Mouse (Mus musculus) brown adipose tissue, adult 24 weeks (tissue): ENCODE results near the gene Eif4a1. TPM values are rescaled to one million over a fixed set of nuclear protein-coding genes. Genes with fewer than 3 reads are reported as not detected.

Experiments used
- H3K27ac ChIP-seq: fragments of 200-500 bp; replicated peaks from 2 replicates; pipeline ENCODE4 v1.5.1; 2012; ENCODE audit warnings: low read depth, mild to moderate bottlenecking, low read length
- H3K4me1 ChIP-seq: fragments of 200-500 bp; 2 replicates; pipeline ENCODE4 v1.6.1; 2012; ENCODE audit warnings: low read length, mixed read lengths; ENCODE audit not compliant: control insufficient read depth, insufficient read depth, insufficient read length
- H3K4me3 ChIP-seq: fragments of 200-500 bp; 2 replicates; pipeline ENCODE4 v1.5.1; 2012; ENCODE audit warnings: low read depth, mild to moderate bottlenecking, low read length, moderate library complexity; ENCODE audit not compliant: insufficient read depth
- polyA plus RNA-seq: library from polyadenylated mRNA; stranded (reverse); fragments of >200 nt; gene quantifications from 2 replicates; pipeline ENCODE4 v1.2.4, GENCODE M21; 2012; ENCODE audit not compliant: missing spikeins, insufficient read depth, insufficient read length

Gene Eif4a1
- polyA plus RNA-seq, 1 experiment: 268 TPM

DNA sequence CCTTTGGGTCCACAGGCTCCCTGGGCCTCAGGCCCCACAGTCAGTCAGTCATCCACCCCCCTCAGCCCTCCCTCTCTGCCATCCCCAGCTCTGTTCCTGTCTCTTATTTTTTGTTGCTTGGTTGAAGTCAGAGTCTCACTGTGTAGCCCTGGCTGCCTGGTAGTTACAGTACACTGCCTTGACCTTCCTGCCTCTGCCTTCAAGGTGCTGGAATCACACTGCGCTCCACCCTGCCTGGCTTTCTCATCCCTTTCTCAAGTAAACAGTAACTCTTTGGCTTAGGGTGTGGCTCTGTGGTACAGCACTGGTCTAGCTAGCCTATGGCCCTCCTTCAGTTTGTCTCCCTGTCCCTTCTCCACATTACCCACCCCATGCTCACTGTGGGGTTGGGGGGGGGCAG lies 17.7 kb upstream of the Eif4a1 start:
- peaks cover 9% of the 10 kb centered on the region for H3K4me1 ChIP-seq
- H3K27ac ChIP-seq: peak overlapping the region; percentile 67
- no peak overlapping the region for H3K4me3 ChIP-seq

DNA sequence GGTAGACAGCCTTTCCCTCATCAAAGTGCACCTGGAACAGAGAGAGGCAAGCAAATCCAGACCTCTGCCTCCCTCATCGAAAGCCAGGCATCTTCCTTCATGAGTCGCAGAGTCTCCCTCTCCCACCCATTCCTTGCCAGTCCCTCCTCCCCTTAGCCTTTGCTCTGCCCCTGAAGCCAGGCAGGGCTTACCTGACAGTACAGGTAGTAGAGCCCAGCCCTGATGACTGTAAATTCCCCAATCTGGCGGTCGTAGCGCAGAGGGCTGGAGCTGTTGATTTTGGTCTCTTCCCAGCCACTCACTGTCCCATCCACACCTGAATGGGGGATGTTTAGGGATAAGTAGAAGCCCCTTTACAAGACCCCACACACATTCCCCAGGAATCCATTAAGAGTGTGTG lies 14.8 kb upstream of the Eif4a1 start:
- no peak overlapping the region; the same call in 1 of the 2 replicates for H3K27ac ChIP-seq
- H3K4me3 ChIP-seq: no peak overlapping the region
- peaks cover 8% of the 10 kb centered on the region for H3K4me1 ChIP-seq

DNA sequence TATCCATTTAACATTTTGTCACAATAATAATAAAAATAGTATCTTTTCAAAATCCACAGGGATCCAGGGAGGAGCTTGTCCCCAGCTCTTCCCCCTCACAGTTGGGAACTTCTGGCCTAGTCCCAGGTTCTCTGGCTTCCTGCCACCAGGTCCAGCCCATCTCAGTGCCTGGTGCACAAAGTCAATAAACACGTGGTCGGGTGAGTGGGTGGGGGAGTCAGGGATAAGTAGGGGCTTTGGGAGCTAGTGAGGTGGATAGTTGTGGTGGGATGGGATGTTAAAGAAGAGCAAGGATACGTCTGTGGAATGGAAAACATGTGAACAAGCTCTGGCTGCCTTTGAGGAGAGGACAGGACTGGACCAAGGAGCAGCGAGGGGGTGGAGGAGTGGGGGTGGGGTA lies 14.2 kb upstream of the Eif4a1 start:
- H3K27ac ChIP-seq: peak overlapping the region; percentile 94
- H3K4me1 ChIP-seq: peaks cover 8% of the 10 kb centered on the region
- no peak overlapping the region for H3K4me3 ChIP-seq

DNA sequence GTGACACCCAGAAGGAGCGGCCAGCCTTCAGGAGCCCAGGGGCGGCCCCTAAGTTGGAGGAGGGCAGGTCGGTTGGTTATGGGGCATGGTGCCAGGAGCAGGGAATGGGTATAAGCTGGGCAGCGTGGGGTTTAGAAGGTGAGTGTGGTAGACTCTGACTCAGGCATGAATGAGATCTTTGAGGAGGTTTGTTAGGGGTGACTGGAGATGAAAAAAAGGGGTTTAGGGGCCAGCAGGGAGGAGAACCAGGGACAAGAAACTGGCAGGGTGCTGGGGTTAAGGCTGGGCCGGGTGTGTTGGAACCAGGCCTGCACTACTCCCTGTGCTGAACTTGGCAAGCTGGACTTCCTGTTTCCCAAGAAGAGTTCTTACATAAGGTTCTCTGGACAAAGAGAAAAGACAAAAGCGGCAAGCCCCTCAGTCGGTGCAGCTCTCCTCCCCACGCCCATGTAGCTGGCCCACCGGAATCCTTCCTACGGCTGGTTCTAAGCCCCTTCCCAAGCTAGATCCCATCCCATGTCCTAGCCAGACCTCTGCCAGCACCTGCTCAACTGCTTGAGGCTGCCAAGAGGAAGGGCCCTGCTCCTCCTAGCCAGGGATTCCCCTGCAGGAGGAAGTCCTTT lies 13.4 kb upstream of the Eif4a1 start, which contains the start of gene Tnfsf13:
Gene Tnfsf13, minus strand, starts transcription at position 259 of the 623 bp plus-strand sequence.
- Histone ChIP-seq H3K27ac (peak within 1 kb of the TSS; percentile 94), H3K4me1 (peaks cover 8% of the 10 kb centered on the region), H3K4me3 (peak within 1 kb of the TSS; percentile 49)

DNA sequence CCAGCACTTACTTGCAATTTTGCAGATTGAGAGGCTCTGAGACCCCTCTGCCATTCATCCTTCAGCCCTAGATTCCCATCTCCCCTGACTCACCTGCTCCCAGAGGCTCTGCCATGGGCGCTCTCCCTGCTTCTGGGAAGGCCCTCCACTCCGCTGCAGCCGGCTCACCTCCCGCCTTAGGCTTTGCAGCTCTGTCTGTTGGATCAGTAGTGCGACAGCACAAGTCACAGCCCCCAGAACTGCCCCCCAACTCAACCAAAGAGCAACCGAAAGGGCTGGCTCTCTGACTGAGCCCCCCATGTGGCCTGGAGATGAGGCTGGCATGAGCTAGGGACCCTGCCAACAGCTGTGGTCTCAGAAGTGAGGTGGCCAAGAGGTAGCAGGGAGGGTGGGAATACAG lies 12.7 kb upstream of the Eif4a1 start:
- peaks cover 8% of the 10 kb centered on the region for H3K4me1 ChIP-seq
- peak overlapping the region; percentile 87 for H3K27ac ChIP-seq
- H3K4me3 ChIP-seq: peak overlapping the region; percentile 2; the same call in 1 of the 2 replicates

DNA sequence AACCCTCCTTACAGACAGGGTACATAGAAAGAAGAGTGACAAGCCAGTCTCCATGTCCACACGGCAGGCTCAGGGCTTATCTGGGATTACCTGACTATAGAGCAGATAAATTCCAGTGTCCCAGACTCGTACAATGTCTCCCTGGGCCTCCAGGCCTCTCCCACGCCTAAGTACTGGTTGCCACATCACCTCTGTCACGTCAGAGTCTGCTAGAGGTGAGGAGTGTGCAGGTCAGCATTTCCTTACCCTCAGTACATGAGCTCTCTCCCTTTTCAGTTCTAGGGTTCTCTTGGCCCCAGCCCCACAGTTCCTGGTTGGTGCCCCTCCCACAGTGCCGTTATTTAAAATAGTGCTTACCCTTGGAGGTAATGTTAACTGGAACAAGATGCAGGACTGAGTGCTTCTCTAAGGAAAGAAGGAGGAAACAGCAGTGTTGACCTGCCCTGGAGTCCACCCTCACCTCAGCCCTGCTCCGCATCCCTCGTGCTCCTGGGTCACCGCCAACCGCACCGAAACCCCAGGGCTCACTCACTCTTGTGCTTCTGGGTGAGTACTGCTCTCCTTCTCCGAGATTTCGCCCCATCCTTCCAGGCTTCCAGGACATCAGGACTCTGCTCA lies 12.0 kb upstream of the Eif4a1 start:
- peak overlapping the region; percentile 2; the same call in 1 of the 2 replicates for H3K4me3 ChIP-seq
- H3K4me1 ChIP-seq: peaks cover 8% of the 10 kb centered on the region
- H3K27ac ChIP-seq: peak overlapping the region; percentile 87

DNA sequence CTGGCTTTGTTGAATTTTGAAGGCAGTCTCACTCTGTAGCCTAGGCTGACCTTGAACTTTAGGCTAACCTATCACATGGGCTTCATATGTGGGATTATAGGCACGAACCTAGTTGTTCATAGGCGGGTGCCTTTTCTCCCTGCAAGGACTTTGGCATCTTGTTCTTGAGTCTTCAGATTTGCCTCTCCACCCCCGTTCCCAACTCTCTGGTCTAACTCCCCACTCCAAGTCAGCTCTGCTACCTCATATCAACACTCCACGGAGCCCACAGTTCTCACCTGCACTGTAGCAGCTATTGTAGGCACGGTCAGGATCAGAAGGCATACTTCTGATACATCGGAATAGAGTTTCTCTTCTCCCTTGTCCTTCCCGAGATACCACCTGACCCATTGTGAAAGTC lies 11.4 kb upstream of the Eif4a1 start:
- H3K4me1 ChIP-seq: peaks cover 8% of the 10 kb centered on the region
- H3K4me3 ChIP-seq: no peak overlapping the region
- H3K27ac ChIP-seq: no peak overlapping the region

DNA sequence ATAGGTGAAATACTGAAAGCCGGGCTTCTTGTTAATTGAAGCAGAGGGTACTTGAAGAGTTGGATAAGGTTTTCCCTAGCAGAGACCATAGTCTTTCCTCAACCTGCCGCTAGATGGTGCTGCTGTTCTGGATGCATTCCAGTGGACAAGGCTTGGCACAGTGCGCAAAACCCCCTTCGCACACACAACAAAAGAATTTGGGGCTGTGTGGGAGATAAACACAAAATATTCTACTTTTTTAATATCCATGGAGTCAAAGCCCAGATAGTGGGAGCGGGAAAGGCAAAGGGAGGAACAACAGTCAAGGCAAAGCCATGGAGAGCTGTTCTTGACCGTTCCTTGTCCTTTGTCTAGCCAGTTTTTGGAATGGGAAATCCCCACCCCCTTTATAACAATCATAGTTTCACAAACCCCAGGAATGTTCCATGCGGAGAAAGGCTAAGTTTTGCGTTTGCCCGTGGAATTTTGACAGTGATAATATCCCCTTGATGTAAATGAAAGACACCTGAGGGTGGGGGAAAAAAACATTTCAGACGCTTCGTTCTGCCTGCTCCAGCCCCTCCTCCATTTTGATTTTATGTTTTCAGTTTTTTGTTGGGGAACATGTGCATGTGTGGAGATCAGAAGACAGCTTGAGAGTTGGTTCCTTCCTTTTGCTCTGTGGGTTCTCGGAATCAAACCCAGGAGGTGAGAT lies 10.8 kb upstream of the Eif4a1 start:
- no peak overlapping the region for H3K4me3 ChIP-seq
- H3K27ac ChIP-seq: no peak overlapping the region
- peaks cover 8% of the 10 kb centered on the region for H3K4me1 ChIP-seq

DNA sequence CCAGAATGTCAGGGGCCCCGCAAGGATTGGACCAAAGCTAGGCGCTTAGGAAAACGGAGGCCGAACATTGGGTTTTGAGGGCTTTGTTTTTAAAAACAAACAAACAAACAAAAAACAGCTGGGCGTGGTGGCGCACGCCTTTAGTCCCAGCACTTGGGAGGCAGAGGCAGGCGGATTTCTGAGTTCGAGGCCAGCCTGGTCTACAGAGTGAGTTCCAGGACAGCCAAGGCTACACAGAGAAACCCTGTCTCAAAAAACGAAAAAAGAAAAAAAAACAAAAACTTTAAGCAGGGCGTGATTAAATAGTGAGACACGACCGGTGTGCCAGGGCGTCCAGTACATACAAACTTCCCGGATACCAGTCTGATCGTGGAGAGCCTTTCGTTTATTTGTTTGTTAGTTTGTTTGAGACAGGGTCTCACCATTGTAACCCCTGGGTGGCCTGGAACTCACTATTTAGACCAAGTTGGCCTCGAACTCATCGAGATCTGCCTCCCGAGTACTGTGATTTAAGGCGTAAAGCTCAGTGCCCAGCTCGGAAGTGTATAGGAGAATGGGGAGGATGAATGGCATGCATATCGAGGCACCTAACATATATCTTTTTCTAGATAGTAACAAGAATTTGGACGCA lies 10.1 kb upstream of the Eif4a1 start:
- peak overlapping the region; percentile 52 for H3K4me3 ChIP-seq
- peaks cover 8% of the 10 kb centered on the region for H3K4me1 ChIP-seq
- peak overlapping the region; percentile 64 for H3K27ac ChIP-seq

DNA sequence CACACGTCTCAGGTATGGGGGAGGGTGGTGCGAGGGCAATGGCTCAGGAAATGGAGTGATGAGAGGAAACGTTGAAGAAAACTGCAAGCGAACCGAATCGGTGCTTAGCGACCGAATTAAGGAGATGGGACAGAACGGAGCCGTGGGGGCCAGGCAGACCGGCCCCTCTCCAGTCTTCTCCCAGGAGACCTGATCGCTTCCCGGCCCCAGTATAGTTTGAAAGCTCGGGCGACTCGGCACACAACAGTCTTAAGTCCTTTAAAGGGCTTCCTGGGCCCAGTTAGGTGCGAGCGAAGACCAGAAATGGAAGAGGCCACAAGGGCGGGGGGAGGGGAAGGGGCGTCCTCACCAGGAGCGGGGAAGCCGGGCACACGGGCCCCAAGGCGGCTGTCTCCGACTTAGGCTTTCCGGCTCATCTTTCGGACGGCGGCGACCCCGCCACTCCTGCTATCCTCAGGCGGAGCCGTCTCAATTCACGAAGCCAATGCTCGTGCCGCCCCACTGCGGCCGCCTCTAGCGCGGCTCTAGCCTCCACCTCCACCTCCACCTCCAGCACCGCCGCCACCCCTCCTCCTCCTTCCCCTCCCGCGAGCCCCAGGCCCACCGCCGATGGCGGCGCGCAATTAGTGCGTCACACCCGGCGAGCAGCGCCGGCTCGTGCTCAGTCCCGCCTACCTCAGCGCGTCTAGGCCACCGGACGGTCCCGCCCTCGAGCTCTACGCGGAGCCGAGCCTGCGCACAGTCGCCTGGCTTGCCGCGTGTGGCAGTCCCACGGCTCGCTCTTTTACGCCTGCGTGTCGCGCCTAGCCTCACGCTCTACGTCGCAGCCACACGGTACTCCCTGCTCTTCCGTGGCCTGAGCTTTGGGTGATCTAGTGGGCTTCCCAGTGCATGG lies 9.3 kb upstream of the Eif4a1 start, which contains the start of gene Senp3:
Gene Senp3, minus strand, starts transcription at position 771 of the 895 bp plus-strand sequence.
- H3K27ac ChIP-seq: peak within 1 kb of the TSS; percentile 64
- H3K4me3 ChIP-seq: peak within 1 kb of the TSS; percentile 77
- H3K4me1 ChIP-seq: peaks cover 8% of the 10 kb centered on the region

DNA sequence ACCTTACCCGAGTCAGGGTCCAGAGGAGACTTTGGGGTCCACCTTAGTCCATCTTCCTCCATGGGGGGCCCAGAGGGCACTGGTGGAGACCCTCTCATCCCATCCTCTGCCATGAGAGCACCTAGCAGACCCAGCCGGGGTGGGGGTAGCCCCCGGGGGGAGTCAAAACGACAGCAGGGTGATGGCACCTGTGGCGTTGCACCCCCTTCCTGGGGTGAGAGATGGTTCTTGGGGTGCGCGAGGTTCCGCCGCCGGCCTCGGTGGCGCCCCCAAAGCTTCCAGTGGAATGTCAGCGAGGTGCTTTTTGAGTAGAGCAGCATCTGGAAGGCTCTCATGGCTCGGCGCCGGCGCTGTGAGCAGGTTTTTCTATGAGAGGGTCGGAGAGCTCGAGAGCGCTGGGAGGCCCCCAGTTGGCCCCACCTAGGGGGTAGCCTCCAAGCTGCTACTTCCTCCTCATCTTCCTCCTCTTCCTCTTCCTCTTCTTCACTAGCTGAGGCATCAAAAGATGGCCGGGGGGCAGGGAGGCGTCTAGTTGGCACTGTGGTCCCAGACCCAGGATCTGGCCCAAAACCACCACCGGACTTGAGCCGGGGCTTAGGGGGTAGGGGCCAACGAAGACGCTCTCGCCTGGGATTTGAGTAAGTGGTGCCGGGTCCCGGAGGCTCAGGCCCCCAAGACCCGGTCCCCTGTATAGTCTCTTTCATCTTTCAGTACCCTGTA lies 8.1 kb upstream of the Eif4a1 start:
- no peak overlapping the region for H3K27ac ChIP-seq
- peak overlapping the region; percentile 77; the same call in 1 of the 2 replicates for H3K4me3 ChIP-seq
- peaks cover 5% of the 10 kb centered on the region for H3K4me1 ChIP-seq

DNA sequence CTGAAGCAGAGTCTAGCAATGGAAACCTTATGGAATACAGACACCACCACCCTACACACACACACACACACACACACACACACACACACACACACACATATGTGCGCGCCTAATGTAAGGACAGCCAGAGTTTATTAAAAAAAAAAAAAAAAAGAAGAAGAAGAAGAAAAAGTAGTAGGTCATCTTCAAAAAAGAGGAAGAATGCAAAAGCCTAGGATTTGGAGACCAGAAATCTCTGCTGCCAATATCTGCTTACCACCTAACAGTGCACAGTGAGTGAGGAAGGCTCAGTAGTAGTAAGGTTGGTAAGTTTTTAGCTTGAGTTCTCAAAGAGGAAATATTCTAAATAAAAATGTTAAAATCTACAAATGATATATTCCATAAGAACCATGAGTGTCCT lies 6.9 kb upstream of the Eif4a1 start:
- H3K4me1 ChIP-seq: no peaks in the 10 kb centered on the region; the same call in 1 of the 2 replicates
- H3K4me3 ChIP-seq: no peak overlapping the region
- H3K27ac ChIP-seq: no peak overlapping the region

DNA sequence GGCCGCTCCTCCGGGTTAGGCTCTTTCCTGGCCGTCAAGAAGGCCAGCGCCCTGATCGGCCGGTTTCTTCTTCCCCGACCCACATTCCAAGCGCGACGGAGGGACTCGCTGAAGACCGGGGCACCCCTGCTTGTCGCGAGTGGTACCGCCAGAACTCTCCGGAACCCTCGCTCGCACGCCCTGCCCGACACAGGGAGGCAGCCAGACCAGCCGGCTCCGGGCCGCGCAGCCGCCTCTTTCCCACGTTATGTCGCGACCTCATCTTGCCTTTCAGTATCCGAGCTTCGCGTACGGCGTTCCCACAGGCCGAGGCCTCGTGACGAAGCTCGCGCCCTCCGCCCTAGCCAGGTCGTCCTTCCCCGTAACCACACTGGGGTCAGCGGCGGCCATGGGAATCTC lies 498 bp downstream of the Eif4a1 start:
- Histone ChIP-seq H3K27ac (peak overlapping the region; percentile 94), H3K4me1 (no peaks in the 10 kb centered on the region), H3K4me3 (peak overlapping the region; percentile 95)
